ENCODE assay signal across 8 mouse cellular contexts in genomic region chr3:90603623-90604022, GRCm38 (mm10). TPM values are rescaled to one million over a fixed set of nuclear protein-coding genes. Genes with fewer than 3 reads are reported as not detected.
DNase-seq lines count a peak whose midpoint lies in the region; ATAC-seq and TF ChIP-seq lines count a peak whose summit lies in the region.

S100a4 (plus strand) TSS chr3:90603771.

- no peaks in the 10 kb centered on the region for H3K9me3 ChIP-seq in hindbrain, postnatal 0 days (ENCODE audit: low read length)
- H3K9me3 ChIP-seq in hindbrain, embryonic 12.5 days (replicated peaks), result no peaks in the 10 kb centered on the region
- H3K9me3 ChIP-seq in embryonic facial prominence, embryonic 11.5 days (replicated peaks; ENCODE audit: control insufficient read depth, low read length), result no peaks in the 10 kb centered on the region

- 63% methylated on average over 3 of the region's 3 CpGs for WGBS in hindbrain, postnatal 0 days
- 67% methylated on average over 3 of the region's 3 CpGs for WGBS in hindbrain, embryonic 12.5 days
- WGBS in embryonic facial prominence, embryonic 11.5 days, result 44% methylated on average over 3 of the region's 3 CpGs

- DNase-seq in hindbrain, postnatal 0 days (ENCODE audit: low spot score), result peak; percentile 11
- DNase-seq in B cell, adult 2 months, result peak; percentile 58 to 63
- DNase-seq in embryonic facial prominence, embryonic 11.5 days (ENCODE audit: low spot score), result peak; percentile 68
- no peak for DNase-seq in heart, postnatal 36 days
- DNase-seq in neural tube, embryonic 10.5 days (ENCODE audit: extremely low spot score, low spot score), result no peak
- no peak for DNase-seq in right cerebral cortex, postnatal 14 days
- DNase-seq in right cerebral cortex, adult 18-20 months, result no peak

- peak; percentile 31; the same call in 1 of the 2 replicates for ATAC-seq in hindbrain, postnatal 0 days
- no peak for ATAC-seq in hindbrain, embryonic 12.5 days (ENCODE audit: low FRiP score)
- ATAC-seq in embryonic facial prominence, embryonic 11.5 days (replicated peaks; ENCODE audit: insufficient number of reproducible peaks, low FRiP score, low TSS enrichment, low read depth), result 0 out of 2 replicates have a peak, but pooled peaks have one; percentile 47

- H3K36me3 ChIP-seq in hindbrain, postnatal 0 days (ENCODE audit: insufficient read depth, low read length), result no peaks in the 10 kb centered on the region
- no peaks in the 10 kb centered on the region for H3K36me3 ChIP-seq in hindbrain, embryonic 12.5 days
- no peaks in the 10 kb centered on the region for H3K36me3 ChIP-seq in embryonic facial prominence, embryonic 11.5 days (replicated peaks; ENCODE audit: control insufficient read depth, insufficient read depth, low read depth, low read length)

- no peaks in the 10 kb centered on the region for H3K27me3 ChIP-seq in hindbrain, postnatal 0 days (ENCODE audit: insufficient read depth, low read length)
- no peaks in the 10 kb centered on the region for H3K27me3 ChIP-seq in hindbrain, embryonic 12.5 days
- H3K27me3 ChIP-seq in embryonic facial prominence, embryonic 11.5 days (ENCODE audit: control insufficient read depth, insufficient read depth, low read length), result no peaks in the 10 kb centered on the region

- no peak within 1 kb of the TSS for H3K4me3 ChIP-seq in hindbrain, postnatal 0 days (ENCODE audit: low read length)
- H3K4me3 ChIP-seq in hindbrain, embryonic 12.5 days, result no peak within 1 kb of the TSS
- H3K4me3 ChIP-seq in embryonic facial prominence, embryonic 11.5 days (ENCODE audit: low read depth, low read length), result no peak within 1 kb of the TSS

- intact Hi-C loops in heart, postnatal 36 days (cut with DNase I), result no loop called here

- H3K9ac ChIP-seq in hindbrain, postnatal 0 days (replicated peaks; ENCODE audit: low read length), result no peak within 1 kb of the TSS
- H3K9ac ChIP-seq in hindbrain, embryonic 12.5 days, result no peak within 1 kb of the TSS
- H3K9ac ChIP-seq in embryonic facial prominence, embryonic 11.5 days (replicated peaks; ENCODE audit: low read length), result no peak within 1 kb of the TSS

- no peak within 1 kb of the TSS for H3K4me2 ChIP-seq in hindbrain, postnatal 0 days (ENCODE audit: low read depth, low read length)
- no peak within 1 kb of the TSS for H3K4me2 ChIP-seq in hindbrain, embryonic 12.5 days (replicated peaks)
- no peak within 1 kb of the TSS for H3K4me2 ChIP-seq in embryonic facial prominence, embryonic 11.5 days (ENCODE audit: low read depth, low read length)

- no peak within 1 kb of the TSS for H3K27ac ChIP-seq in hindbrain, postnatal 0 days
- H3K27ac ChIP-seq in hindbrain, embryonic 12.5 days, result no peak within 1 kb of the TSS; the same call in 1 of the 2 replicates
- H3K27ac ChIP-seq in embryonic facial prominence, embryonic 11.5 days (replicated peaks; ENCODE audit: low read depth, low read length), result peak within 1 kb of the TSS; percentile 56

- no peaks in the 10 kb centered on the region for H3K4me1 ChIP-seq in hindbrain, postnatal 0 days (ENCODE audit: insufficient read depth, low read length)
- H3K4me1 ChIP-seq in hindbrain, embryonic 12.5 days, result peaks cover 4% of the 10 kb centered on the region; the same call in 1 of the 2 replicates
- no peaks in the 10 kb centered on the region; the same call in 1 of the 2 replicates for H3K4me1 ChIP-seq in embryonic facial prominence, embryonic 11.5 days (ENCODE audit: control insufficient read depth, insufficient read depth, low read length)

- TF ChIP-seq CTCF in hindbrain, postnatal 0 days (IDR thresholded peaks at IDR 0.05; ENCODE audit: low read depth), result no peak

RNA-seq across cellular contexts. Expression of gene S100a4, which starts in this region (rescaled TPM):
- total RNA-seq in hindbrain, postnatal 0 days (2014; rRNA removed), result 3.0 TPM in 1 of 2 replicates, not detected in the other
- polyA plus RNA-seq in hindbrain, postnatal 0 days (2015; fragmentation: Nextera tagmentation; extraction: Ambion mirVana), result 2.3 and 3.1 TPM in 2 replicates
- polyA plus RNA-seq in hindbrain, embryonic 12.5 days (2016; fragmentation: Nextera tagmentation; extraction: Ambion mirVana), result 1.2 and 1.3 TPM in 2 replicates
- 3.4 and 3.9 TPM in 2 replicates for polyA plus RNA-seq in embryonic facial prominence, embryonic 11.5 days (2014; fragmentation: Nextera tagmentation; extraction: Ambion mirVana)
- total RNA-seq in heart, postnatal 36 days (2021), result 10 to 100 TPM; 10.1 to 14.2 TPM

Comparison
In these comparisons a context has a peak if more than half of its experiments do, and no peak if none do; other contexts are left out.
1. DNase-seq: peak in hindbrain, postnatal 0 days (single experiment), B cell, adult 2 months (2 of 2) and embryonic facial prominence, embryonic 11.5 days (single experiment); none in heart, postnatal 36 days (0 of 2), neural tube, embryonic 10.5 days (single experiment), right cerebral cortex, postnatal 14 days (single experiment) and right cerebral cortex, adult 18-20 months (single experiment).